Mouse (Mus musculus) common myeloid progenitor, adult 5-6 weeks (primary cell): ENCODE results near the gene Eml2. TPM values are rescaled to one million over a fixed set of nuclear protein-coding genes. Genes with fewer than 3 reads are reported as not detected.
"Not testable (repeated sequence)": the region's sequence is repeated elsewhere in the genome, so short reads cannot be mapped to it uniquely, and the experiment has no call there.

Source experiments
- ATAC-seq: replicated peaks from 2 replicates; pipeline ENCODE4 v1.8.0; 2016; ENCODE audit warnings: low read depth, mild to moderate bottlenecking, moderate TSS enrichment, inconsistent platforms; ENCODE audit not compliant: poor library complexity, severe bottlenecking
- total RNA-seq: library from RNA; stranded (forward); fragments of 200-1000, 187-1606 nt; gene quantifications from 2 replicates; pipeline ENCODE4 v1.2.3, GENCODE M21; 2017

The Eml2 gene
- 10.6 and 15.9 TPM in 2 replicates for total RNA-seq

DNA sequence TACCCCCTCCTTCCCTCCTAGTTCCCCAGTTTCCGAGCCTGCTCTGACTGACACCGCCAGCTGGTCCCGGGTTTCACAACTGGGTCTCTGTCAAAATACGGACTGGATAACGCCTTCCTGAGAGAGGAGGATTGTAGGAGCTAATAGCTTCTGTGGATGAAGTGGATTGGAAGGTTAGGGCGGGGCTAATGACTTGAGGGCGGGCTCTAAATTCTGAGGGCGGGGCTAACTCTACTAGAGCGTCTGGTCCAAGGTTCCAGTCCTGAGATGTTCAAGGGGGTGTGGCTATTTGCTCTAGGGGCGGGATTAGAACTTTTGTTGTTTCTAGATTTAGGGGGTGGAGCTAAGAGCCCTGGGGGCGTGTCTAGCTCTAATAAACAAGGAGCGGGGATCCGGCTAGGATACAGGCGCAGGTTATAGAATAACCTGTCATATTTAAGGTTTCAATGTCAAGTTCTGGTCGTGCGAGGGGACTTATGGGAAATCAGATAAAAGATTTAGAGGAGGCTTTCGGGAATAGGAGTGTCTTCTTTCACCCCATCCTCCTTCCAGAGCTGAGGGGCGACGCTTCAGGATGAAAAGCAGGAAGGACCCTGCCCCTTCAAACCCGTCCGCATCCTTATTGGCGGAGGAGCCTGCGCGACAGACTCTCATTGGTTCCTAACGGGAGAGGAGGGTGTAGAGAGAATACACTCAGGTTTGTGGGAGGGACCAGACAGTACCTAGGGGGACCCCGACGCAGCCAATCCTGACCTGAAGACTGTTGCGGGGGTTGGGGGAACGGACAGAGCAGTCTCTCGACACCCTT, at the start of gene Eml2:
Gene Eml2, plus strand, starts transcription at position 714 of the 808 bp plus-strand sequence.
- ATAC-seq = peak; percentile 24

- ATAC-seq = no peak
These were observed 48.5 kb upstream of the Eml2 start for GRCm38 (mm10) chr7:19127744-19128143.

DNA sequence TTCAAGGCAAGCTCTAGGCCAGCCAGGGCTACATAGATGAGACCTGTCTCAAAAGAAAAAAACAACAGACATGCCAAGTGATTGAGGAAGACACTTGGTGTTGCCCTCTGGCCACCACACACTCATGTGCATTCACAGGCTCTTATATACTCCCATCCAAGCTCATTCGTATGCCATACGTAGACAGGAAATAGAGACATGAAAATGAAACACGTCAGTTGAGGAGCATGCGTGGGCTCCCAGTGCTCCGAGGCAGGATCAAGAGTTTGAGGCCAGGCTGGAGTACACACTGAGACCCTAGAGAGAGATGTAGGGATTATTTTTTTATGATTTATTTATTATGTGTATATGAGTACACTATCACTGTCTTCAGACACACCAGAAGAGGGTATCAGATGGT, 46.8 kb upstream of the Eml2 start:
- no peak for ATAC-seq

DNA sequence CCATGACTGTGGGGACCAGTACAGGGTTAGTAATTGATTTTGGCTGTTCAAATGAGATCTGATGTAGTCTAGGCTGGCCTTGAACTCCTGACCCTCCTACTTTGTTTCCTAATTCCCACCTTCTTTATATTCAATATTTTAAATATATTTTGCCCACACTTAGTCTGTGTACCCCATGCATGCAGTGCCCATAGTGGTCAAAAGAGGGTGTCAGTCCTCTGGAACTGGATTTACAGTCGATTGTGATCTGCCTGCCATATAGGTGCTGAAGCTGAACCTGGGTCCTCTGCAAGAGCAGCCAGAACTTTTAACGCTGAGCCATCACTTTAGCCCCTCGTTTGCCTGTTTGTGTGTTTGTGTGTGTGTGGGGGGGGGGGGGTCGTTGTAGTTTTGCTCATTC, 45.6 kb upstream of the Eml2 start:
- ATAC-seq = no peak

GRCm38 (mm10) chr7:19131324-19131848, 44.8 kb upstream of the Eml2 start:
- peak; percentile 99 for ATAC-seq

DNA sequence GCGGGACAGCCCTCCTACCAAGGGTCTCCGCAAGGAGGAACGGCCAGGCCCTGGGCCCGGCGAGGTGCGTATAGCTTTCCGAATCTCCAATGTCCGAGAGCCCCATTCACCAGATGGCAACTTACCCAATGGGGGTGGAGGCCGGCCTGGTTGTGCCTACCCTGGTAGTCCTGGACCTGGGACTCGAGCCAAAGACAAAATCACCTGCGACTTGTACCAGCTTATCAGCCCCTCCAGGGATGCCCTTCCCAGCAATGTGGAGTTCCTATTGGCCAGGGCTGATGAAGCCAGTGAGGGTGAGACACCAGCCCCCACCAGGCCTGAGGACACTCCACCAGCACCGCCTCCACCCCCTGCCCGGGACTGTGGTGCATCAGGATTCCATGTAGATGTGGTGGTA, 40.1 kb upstream of the Eml2 start:
- ATAC-seq = no peak

- ATAC-seq = peak; percentile 33; the same call in 1 of the 2 replicates
These were observed 39.4 kb upstream of the Eml2 start for GRCm38 (mm10) chr7:19136673-19137334.

DNA sequence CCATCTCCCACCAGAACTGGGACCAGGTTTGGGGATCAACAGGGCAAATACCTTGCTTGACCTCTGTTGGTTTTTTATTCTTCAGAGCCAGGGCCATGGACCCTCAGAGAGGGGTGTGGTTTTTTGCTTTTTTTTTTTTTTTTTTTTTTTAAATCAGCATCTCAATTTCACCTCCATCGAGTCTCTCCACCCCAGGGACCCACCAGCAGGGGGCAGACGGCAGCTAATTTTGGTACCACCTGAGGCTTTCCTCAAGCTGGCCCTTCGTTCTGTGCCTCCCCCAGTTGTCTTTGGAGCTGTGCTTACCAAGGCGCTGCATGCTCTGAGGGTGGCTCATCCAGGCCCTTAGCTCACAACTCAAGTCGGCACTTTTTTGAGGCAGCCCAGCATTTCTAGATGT, 38.8 kb upstream of the Eml2 start:
- ATAC-seq = peak; percentile 65; the same call in 1 of the 2 replicates

GRCm38 (mm10) chr7:19146793-19147192, 29.4 kb upstream of the Eml2 start:
- no peak for ATAC-seq

DNA sequence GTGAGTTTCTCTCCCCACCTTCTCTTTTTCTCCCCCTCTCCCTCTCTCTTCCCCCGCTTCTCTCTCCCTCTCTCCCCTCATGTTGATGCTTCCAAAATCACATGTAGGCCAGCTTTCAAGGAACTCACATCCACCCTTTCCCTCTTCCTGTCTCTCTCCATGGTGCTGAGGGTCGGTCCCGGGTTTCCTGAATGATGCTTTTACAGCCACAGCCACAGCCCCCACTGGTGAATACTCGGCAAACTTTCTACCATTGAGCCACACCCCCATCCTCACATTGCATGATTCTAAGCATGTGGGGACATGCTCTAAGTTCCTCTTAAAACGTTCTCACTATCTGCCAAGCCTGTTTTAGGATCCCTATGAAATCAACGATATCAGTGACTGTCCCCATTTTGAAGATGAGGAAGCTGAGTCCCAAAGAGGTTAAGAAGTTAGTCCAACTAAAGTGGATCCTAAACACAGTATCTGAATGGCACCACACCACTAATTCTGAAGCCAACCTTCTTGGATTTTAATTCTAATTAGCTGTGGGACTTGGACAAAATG, 28.6 kb upstream of the Eml2 start:
- ATAC-seq = no peak

- no peak for ATAC-seq
These were observed 27.9 kb upstream of the Eml2 start for GRCm38 (mm10) chr7:19148180-19148874.

- peak; percentile 87 for ATAC-seq
These were observed 27.2 kb upstream of the Eml2 start, which contains the start of gene Qpctl for GRCm38 (mm10) chr7:19148875-19149541. Qpctl (minus strand) TSS chr7:19149291.

DNA sequence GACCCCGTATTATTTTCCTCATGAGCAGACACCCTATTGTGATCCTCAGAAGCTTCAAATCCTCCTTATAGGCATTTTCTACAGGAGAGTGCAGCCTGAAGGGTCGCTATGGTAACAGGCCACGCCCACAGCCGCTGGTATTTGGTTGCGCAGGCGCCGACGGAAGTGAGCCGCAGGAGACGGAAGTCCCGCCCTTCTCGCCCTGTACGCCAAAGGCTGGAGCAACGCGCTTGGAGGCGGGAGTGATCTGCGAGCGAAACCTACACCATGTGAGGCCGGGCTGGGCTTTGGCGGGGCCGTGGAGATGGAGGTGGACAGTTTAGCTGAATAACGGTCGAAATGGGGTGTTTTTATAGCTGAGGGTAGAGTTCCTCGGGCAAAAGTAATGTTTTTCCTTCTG, 26.6 kb upstream of the Eml2 start, which contains the start of gene Snrpd2:
Gene Snrpd2, plus strand, starts transcription at position 97 of the 400 bp plus-strand sequence.
- peak; percentile 78 for ATAC-seq

- not testable (repeated sequence) for ATAC-seq
These were observed 25.1 kb upstream of the Eml2 start for GRCm38 (mm10) chr7:19151121-19151520.

DNA sequence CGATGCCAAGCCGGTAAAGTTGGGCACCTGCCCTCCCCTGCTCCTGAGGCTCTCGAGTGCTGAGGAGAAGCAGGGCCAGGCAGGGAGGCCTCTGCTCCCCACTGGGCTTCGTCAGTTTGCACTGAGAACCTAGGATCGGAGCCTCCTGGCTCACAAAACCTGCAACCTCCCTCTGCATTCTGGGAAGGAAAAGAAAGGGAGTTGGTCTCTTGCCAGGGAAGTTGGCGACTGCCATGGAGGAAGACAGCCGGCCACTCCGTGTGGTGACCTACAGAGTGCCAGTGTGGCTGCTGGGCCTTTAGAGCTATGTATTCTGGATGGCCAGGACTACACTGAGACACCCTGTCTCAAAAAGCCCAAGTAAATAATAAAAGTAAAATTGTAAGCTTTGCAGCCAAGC, 21.4 kb upstream of the Eml2 start:
- no peak for ATAC-seq

- no peak for ATAC-seq
These were observed 20.3 kb upstream of the Eml2 start for GRCm38 (mm10) chr7:19155825-19156475.

- peak; percentile 96 for ATAC-seq
These were observed 18.9 kb upstream of the Eml2 start for GRCm38 (mm10) chr7:19157160-19157800.

GRCm38 (mm10) chr7:19158601-19159000, 17.6 kb upstream of the Eml2 start:
- no peak for ATAC-seq

GRCm38 (mm10) chr7:19159411-19159810, 16.8 kb upstream of the Eml2 start:
- no peak for ATAC-seq
